Mouse (Mus musculus) kidney, adult 2 months (tissue): Measurements from ENCODE around the gene Crygn. TPM values are rescaled to one million over a fixed set of nuclear protein-coding genes. Genes with fewer than 3 reads are reported as not detected.

Source experiments
- DNase-seq: peaks from one replicate; pipeline ENCODE4 v3.0.0; 2021
- H3K27ac ChIP-seq: fragments of 200-500 bp; 2 replicates; pipeline ENCODE4 v1.5.1; 2012; ENCODE audit warnings: low read depth, low read length, control low read depth, inconsistent platforms; ENCODE audit not compliant: insufficient read depth
- H3K27me3 ChIP-seq: fragments of 200-500 bp; replicated peaks from 2 replicates; pipeline ENCODE4 v1.6.1; 2012; ENCODE audit warnings: mild to moderate bottlenecking, moderate library complexity, low read length, inconsistent platforms; ENCODE audit not compliant: control insufficient read depth, insufficient read depth
- H3K36me3 ChIP-seq: fragments of 200-500 bp; 2 replicates; pipeline ENCODE4 v1.6.1; 2012; ENCODE audit warnings: mild to moderate bottlenecking, moderate library complexity, low read length, inconsistent platforms; ENCODE audit not compliant: control insufficient read depth, insufficient read depth
- H3K4me1 ChIP-seq: fragments of 200-500 bp; 2 replicates; pipeline ENCODE4 v1.6.1; 2011; ENCODE audit warnings: low read length; ENCODE audit not compliant: control insufficient read depth, insufficient read depth
- H3K4me3 ChIP-seq: fragments of 200-500 bp; 2 replicates; pipeline ENCODE4 v1.5.1; 2011; ENCODE audit warnings: mild to moderate bottlenecking, low read depth, low read length, control low read depth; ENCODE audit not compliant: insufficient read depth
- CTCF ChIP-seq: fragments of 200-500 bp; conservative IDR thresholded peaks from 2 replicates; pipeline ENCODE4 v1.5.1; 2011; ENCODE audit warnings: low read depth, mild to moderate bottlenecking, control low read depth, low read length, moderate library complexity, mixed read lengths; ENCODE audit not compliant: insufficient read depth, insufficient read length
- POLR2A ChIP-seq: fragments of 200-500 bp; IDR thresholded peaks from one replicate; pipeline ENCODE4 v1.6.1; 2011; ENCODE audit warnings: low read depth, low read length, control low read depth
- WGBS: fragments of 180-500 bp; shearing (Covaris S2); methylation state at CpG from one replicate; pipeline ENCODE4 v1.1.7; 2018; 5-methylcytosine and 5-hydroxymethylcytosine counted together
- polyA plus RNA-seq: library from polyadenylated mRNA; depleted of rRNA; stranded (reverse); fragments of >200 nt; gene quantifications from 2 replicates; pipeline ENCODE4 v1.2.3, GENCODE M21; 2012

The Crygn gene
- polyA plus RNA-seq, 1 experiment: 0.14 TPM

DNA sequence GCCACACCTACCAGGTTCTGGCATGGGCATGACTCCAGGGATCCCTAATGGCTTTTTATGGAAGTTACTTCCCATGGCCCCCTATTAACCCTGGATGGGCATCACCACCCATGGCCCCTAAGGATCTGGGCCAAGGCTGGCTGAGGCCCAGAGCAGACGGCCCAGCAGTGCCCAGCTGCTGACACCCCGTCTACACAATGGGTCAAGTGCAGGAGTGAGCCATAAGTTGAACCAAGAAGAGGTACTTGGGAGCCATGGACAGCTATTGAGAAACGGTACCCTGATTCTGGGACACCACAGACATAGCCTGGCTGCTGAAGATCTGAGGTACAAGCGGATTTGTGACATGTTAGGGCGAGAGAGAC is 33.6 kb downstream of the Crygn start:
- H3K27ac ChIP-seq: 0 out of 2 replicates have a peak overlapping the region, but pooled peaks have one; percentile 32
- H3K36me3 ChIP-seq: no peaks in the 10 kb centered on the region
- no peak for DNase-seq
- H3K4me3 ChIP-seq: no peak overlapping the region
- TF ChIP-seq CTCF: no peak
- no peak for TF ChIP-seq POLR2A
- WGBS: 83% methylated on average over 5 of the region's 5 CpGs
- no peaks in the 10 kb centered on the region; the same call in 1 of the 2 replicates for H3K4me1 ChIP-seq
- no peaks in the 10 kb centered on the region for H3K27me3 ChIP-seq

GRCm38 (mm10) chr5:24723527-24724269 is 34.1 kb downstream of the Crygn start:
- WGBS: 78% methylated on average over 11 of the region's 11 CpGs
- no peaks in the 10 kb centered on the region for H3K27me3 ChIP-seq
- H3K36me3 ChIP-seq: no peaks in the 10 kb centered on the region
- no peak overlapping the region for H3K4me3 ChIP-seq
- H3K27ac ChIP-seq: peak overlapping the region; percentile 32; the same call in 1 of the 2 replicates
- H3K4me1 ChIP-seq: no peaks in the 10 kb centered on the region; the same call in 1 of the 2 replicates
- TF ChIP-seq POLR2A: no peak
- no peak for TF ChIP-seq CTCF
- no peak for DNase-seq

DNA sequence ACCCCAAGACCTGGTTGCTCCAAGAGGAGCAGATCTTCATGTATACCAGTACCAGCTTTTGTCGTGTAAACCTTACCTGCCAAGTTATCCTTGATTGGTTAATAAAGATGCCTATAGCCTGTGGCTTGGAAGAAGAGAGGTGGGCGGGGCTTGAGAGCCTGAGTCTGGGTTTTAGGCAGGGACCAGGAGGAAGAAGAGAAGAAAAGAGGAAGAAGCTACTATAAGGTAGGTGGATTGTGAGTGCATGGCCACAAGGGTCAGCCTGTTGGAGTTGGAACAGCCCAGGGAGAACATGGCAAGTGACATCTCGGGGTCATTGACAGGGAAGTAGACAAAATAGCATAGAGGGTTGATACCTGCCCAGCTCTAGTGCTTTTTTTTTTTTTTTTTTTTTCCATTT is 38.0 kb downstream of the Crygn start:
- WGBS: 91% methylated on average over 3 of the region's 3 CpGs
- TF ChIP-seq CTCF: no peak
- no peak for TF ChIP-seq POLR2A
- Histone ChIP-seq H3K4me3 (no peak overlapping the region), H3K27me3 (no peaks in the 10 kb centered on the region), H3K4me1 (no peaks in the 10 kb centered on the region), H3K36me3 (no peaks in the 10 kb centered on the region), H3K27ac (no peak overlapping the region)
- DNase-seq: no peak

GRCm38 (mm10) chr5:24718076-24718475 is 39.7 kb downstream of the Crygn start:
- no peaks in the 10 kb centered on the region for H3K27me3 ChIP-seq
- no peak overlapping the region for H3K4me3 ChIP-seq
- no peaks in the 10 kb centered on the region for H3K36me3 ChIP-seq
- WGBS: 82% methylated on average over 6 of the region's 6 CpGs
- no peak overlapping the region for H3K27ac ChIP-seq
- DNase-seq: peak; percentile 32
- H3K4me1 ChIP-seq: peaks cover 3% of the 10 kb centered on the region; the same call in 1 of the 2 replicates
- TF ChIP-seq POLR2A (no peak), CTCF (no peak)

GRCm38 (mm10) chr5:24713987-24714386 is 43.8 kb downstream of the Crygn start:
- Histone ChIP-seq H3K27ac (no peak overlapping the region), H3K4me3 (no peak overlapping the region), H3K4me1 (peaks cover 4% of the 10 kb centered on the region; the same call in 1 of the 2 replicates), H3K27me3 (no peaks in the 10 kb centered on the region), H3K36me3 (peaks cover 2% of the 10 kb centered on the region; the same call in 1 of the 2 replicates)
- 29% methylated on average over 6 of the region's 6 CpGs for WGBS
- TF ChIP-seq POLR2A (no peak), CTCF (no peak)
- DNase-seq: peak; percentile 63

DNA sequence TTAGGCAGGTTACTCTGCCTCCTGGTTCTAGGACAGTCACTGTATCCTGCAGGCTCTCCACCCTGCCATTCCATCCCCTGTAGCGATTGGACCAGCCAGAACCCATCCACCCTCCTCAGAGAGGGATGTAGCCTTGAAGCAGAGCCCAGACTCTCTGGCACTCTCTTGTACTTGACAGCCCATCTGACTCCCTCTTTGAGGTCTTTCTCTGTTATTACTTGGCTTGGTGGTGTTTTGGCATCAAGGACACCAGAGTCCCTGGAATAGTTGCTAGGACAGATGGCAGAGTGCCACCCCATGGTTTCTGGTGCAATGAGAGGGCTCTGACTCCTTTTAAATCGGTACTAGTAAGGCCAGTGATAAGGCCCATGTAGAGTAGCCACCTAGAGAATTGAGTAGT is 44.6 kb downstream of the Crygn start:
- TF ChIP-seq CTCF: no peak
- TF ChIP-seq POLR2A: no peak
- Histone ChIP-seq H3K27me3 (no peaks in the 10 kb centered on the region), H3K27ac (no peak overlapping the region), H3K4me1 (peaks cover 4% of the 10 kb centered on the region; the same call in 1 of the 2 replicates), H3K36me3 (peaks cover 2% of the 10 kb centered on the region; the same call in 1 of the 2 replicates), H3K4me3 (no peak overlapping the region)
- no peak for DNase-seq
- WGBS: 72% methylated on average over 2 of the region's 2 CpGs

- H3K27ac ChIP-seq: no peak overlapping the region
- H3K27me3 ChIP-seq: no peaks in the 10 kb centered on the region
- H3K36me3 ChIP-seq: peaks cover 3% of the 10 kb centered on the region; the same call in 1 of the 2 replicates
- TF ChIP-seq CTCF (0 out of 2 replicates have a peak, but pooled peaks have one; percentile 23), POLR2A (no peak)
- H3K4me3 ChIP-seq: no peak overlapping the region
- 97% methylated on average over 6 of the region's 6 CpGs for WGBS
- no peak for DNase-seq
- peaks cover 4% of the 10 kb centered on the region; the same call in 1 of the 2 replicates for H3K4me1 ChIP-seq
Measured at GRCm38 (mm10) chr5:24711615-24712014, 46.2 kb downstream of the Crygn start.
